Mouse (Mus musculus) heart, embryonic 13.5 days (tissue): Measurements from ENCODE around the gene Rasgef1b. TPM values are rescaled to one million over a fixed set of nuclear protein-coding genes. Genes with fewer than 3 reads are reported as not detected.
A peak's percentile ranks its signal among the peaks of the same experiment; 100 is the strongest.

ENCODE experiments used
- ATAC-seq: fragments of 200-750 bp; cut with Nextera tagmentation; 2 replicates; pipeline ENCODE4 v1.8.0; 2017; ENCODE audit warnings: moderate TSS enrichment; ENCODE audit not compliant: insufficient number of reproducible peaks, low FRiP score, low TSS enrichment; ENCODE audit errors: extremely low read depth
- H3K27ac ChIP-seq: fragments of 300-500 bp; sonication (generic); replicated peaks from 2 replicates; pipeline ENCODE4 v1.5.1; 2015; ENCODE audit warnings: moderate library complexity, mild to moderate bottlenecking, inconsistent platforms
- H3K27me3 ChIP-seq: fragments of 300-500 bp; sonication (generic); replicated peaks from 2 replicates; pipeline ENCODE4 v1.6.1; 2015; ENCODE audit warnings: mild to moderate bottlenecking, inconsistent platforms
- H3K36me3 ChIP-seq: fragments of 300-500 bp; sonication (generic); 2 replicates; pipeline ENCODE4 v1.6.1; 2015; ENCODE audit warnings: mild to moderate bottlenecking, inconsistent platforms
- H3K4me1 ChIP-seq: fragments of 300-500 bp; sonication (generic); 2 replicates; pipeline ENCODE4 v1.6.1; 2015; ENCODE audit warnings: inconsistent platforms
- H3K4me2 ChIP-seq: fragments of 300-500 bp; sonication (generic); 2 replicates; pipeline ENCODE4 v1.6.1; 2015; ENCODE audit warnings: inconsistent platforms, mild to moderate bottlenecking, moderate library complexity
- H3K4me3 ChIP-seq: fragments of 300-500 bp; sonication (generic); 2 replicates; pipeline ENCODE4 v1.5.1; 2015; ENCODE audit warnings: moderate library complexity, mild to moderate bottlenecking, inconsistent platforms
- H3K9ac ChIP-seq: fragments of 300-500 bp; sonication (generic); 2 replicates; pipeline ENCODE4 v1.6.1; 2015; ENCODE audit warnings: inconsistent platforms, mild to moderate bottlenecking, moderate library complexity
- H3K9me3 ChIP-seq: fragments of 300-500 bp; sonication (generic); 2 replicates; pipeline ENCODE4 v1.6.1; 2016; ENCODE audit warnings: inconsistent platforms
- WGBS: fragments of 180-500 bp; shearing (Covaris S2); methylation state at CpG from one replicate; pipeline ENCODE4 v1.1.7; 2015; ENCODE audit warnings: mixed read lengths; 5-methylcytosine and 5-hydroxymethylcytosine counted together
- polyA plus RNA-seq: library from polyadenylated mRNA; unstranded; fragments of >200 nt; fragmentation: Nextera tagmentation; extraction: Ambion mirVana; gene quantifications from 2 replicates; pipeline ENCODE4 v1.2.1, GENCODE M21; 2015

Rasgef1b gene
- polyA plus RNA-seq, 1 experiment from 2014 or later: 36.7 TPM

DNA sequence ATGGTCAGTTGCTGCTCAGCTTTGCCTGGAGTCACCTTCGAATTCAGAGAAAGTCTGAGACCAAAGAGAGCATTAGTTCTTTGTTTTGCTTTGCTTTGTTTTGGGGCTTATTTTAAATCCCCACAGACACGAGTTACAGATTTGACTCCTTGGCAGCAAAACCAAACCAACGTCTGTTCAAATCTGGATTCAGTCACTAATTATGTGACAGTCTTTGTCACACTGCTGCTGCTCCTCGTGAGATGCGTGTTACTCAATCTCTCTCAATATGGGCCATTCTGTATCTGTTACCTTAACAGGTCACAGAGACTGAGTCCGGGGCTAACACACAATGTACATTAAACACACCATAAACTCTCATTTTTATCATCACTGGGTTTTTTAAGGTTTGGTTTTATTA lies 288.8 kb downstream of the Rasgef1b start:
- H3K27me3 ChIP-seq: no peaks in the 10 kb centered on the region
- H3K4me3 ChIP-seq: no peak overlapping the region
- H3K4me1 ChIP-seq: peaks cover 17% of the 10 kb centered on the region
- 75% methylated on average over 6 of the region's 6 CpGs for WGBS
- H3K27ac ChIP-seq: no peak overlapping the region
- no peaks in the 10 kb centered on the region for H3K9me3 ChIP-seq
- no peak overlapping the region for H3K9ac ChIP-seq
- no peak overlapping the region for H3K4me2 ChIP-seq
- no peak for ATAC-seq
- no peaks in the 10 kb centered on the region for H3K36me3 ChIP-seq

GRCm38 (mm10) chr5:99438526-99438925 lies 290.3 kb downstream of the Rasgef1b start:
- H3K27me3 ChIP-seq: no peaks in the 10 kb centered on the region
- no peaks in the 10 kb centered on the region for H3K36me3 ChIP-seq
- ATAC-seq: no peak
- H3K4me2 ChIP-seq: no peak overlapping the region
- H3K9me3 ChIP-seq: no peaks in the 10 kb centered on the region
- no peak overlapping the region for H3K4me3 ChIP-seq
- H3K9ac ChIP-seq: no peak overlapping the region
- no peak overlapping the region for H3K27ac ChIP-seq
- WGBS: 47% methylated on average over 1 of the region's 1 CpGs
- peaks cover 12% of the 10 kb centered on the region for H3K4me1 ChIP-seq

GRCm38 (mm10) chr5:99434226-99434625 lies 294.6 kb downstream of the Rasgef1b start:
- WGBS: 86% methylated on average over 4 of the region's 4 CpGs
- H3K27me3 ChIP-seq: no peaks in the 10 kb centered on the region

DNA sequence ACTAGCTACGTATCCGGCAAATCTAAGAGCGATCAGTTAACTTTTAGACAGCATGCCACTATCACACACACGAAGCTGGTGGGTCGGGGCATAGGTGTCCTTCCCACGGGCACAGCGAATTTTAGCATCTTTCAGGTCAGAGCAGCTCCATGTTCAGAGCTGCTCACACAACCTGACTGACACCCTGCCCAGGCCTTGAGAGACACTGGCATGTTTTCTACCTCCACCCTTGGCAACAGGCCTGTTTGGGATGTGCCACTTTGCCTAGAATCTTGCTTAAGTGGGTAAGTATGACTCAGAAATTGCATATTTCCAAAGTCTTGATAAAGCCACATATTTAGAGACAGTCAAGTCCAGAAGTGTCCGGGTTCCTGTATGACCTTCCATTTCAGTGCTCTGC lies 296.4 kb downstream of the Rasgef1b start:
- ATAC-seq: no peak
- Histone ChIP-seq H3K4me1 (peaks cover 19% of the 10 kb centered on the region), H3K9me3 (no peaks in the 10 kb centered on the region), H3K4me2 (no peak overlapping the region), H3K27ac (no peak overlapping the region), H3K36me3 (no peaks in the 10 kb centered on the region), H3K27me3 (no peaks in the 10 kb centered on the region), H3K4me3 (no peak overlapping the region), H3K9ac (no peak overlapping the region)
- WGBS: 84% methylated on average over 8 of the region's 8 CpGs

More at GRCm38 (mm10) chr5:99434226-99434625, 294.6 kb downstream of the Rasgef1b start:
- H3K36me3 ChIP-seq: no peaks in the 10 kb centered on the region
- no peak overlapping the region for H3K27ac ChIP-seq
- ATAC-seq: no peak
- H3K4me1 ChIP-seq: peaks cover 12% of the 10 kb centered on the region
- H3K9ac ChIP-seq: no peak overlapping the region
- H3K4me2 ChIP-seq: no peak overlapping the region
- H3K9me3 ChIP-seq: no peaks in the 10 kb centered on the region
- H3K4me3 ChIP-seq: no peak overlapping the region

DNA sequence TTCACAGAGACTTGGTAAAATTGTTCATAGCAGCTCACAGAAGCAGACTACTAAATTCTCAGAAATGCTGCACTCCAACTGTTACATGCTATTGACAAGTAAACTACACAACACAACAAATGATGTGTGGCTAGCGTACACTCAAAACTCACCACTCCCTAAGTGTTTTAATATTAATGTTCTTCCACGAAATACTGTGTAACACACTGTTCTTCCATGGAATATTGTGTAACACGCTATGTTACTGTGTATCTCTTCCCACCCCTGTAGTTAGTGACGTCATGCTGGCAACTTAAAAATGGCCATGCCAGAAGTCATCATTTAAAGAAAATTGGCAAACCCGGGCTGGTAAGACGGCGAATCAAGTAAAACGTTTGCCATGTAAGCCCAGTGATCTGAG lies 299.6 kb downstream of the Rasgef1b start:
- Histone ChIP-seq H3K4me1 (peaks cover 12% of the 10 kb centered on the region), H3K4me3 (no peak overlapping the region), H3K4me2 (no peak overlapping the region), H3K27ac (peak overlapping the region; percentile 67), H3K27me3 (no peaks in the 10 kb centered on the region), H3K9ac (no peak overlapping the region), H3K9me3 (no peaks in the 10 kb centered on the region), H3K36me3 (no peaks in the 10 kb centered on the region)
- 75% methylated on average over 8 of the region's 8 CpGs for WGBS
- ATAC-seq: no peak

- Histone ChIP-seq H3K36me3 (no peaks in the 10 kb centered on the region), H3K27ac (peak overlapping the region; percentile 67), H3K4me3 (no peak overlapping the region), H3K27me3 (no peaks in the 10 kb centered on the region), H3K9ac (no peak overlapping the region), H3K4me2 (no peak overlapping the region), H3K9me3 (no peaks in the 10 kb centered on the region), H3K4me1 (peaks cover 12% of the 10 kb centered on the region)
- ATAC-seq: peak; percentile 37; the same call in 1 of the 2 replicates
- WGBS: 48% methylated on average over 5 of the region's 5 CpGs
Measured at GRCm38 (mm10) chr5:99428648-99429047, 300.2 kb downstream of the Rasgef1b start.

DNA sequence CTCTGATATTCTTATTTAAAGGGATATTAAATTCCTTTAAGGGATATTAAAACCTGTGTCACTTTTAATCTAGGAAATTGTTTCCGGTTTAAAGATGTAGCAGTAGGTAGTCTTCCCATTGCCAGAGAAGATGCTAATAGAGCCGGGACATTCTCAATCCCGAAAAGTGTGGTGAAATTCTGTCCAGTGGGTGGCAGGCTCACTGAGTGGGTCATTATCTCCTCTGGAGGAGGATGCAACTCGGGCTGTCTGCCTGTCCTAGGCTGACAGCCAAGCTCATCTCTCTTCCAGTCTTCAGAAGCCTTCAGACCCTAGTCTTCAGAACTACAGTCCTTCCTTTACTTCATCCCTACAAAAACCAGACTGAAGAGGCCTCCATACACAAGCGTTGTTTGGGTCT lies 305.6 kb downstream of the Rasgef1b start:
- peaks cover under 1% of the 10 kb centered on the region; the same call in 1 of the 2 replicates for H3K4me1 ChIP-seq
- no peak for ATAC-seq
- no peaks in the 10 kb centered on the region for H3K9me3 ChIP-seq
- no peak overlapping the region for H3K4me3 ChIP-seq
- WGBS: 60% methylated on average over 5 of the region's 5 CpGs
- H3K27ac ChIP-seq: no peak overlapping the region
- H3K9ac ChIP-seq: no peak overlapping the region
- H3K27me3 ChIP-seq: no peaks in the 10 kb centered on the region
- no peak overlapping the region for H3K4me2 ChIP-seq
- no peaks in the 10 kb centered on the region for H3K36me3 ChIP-seq

- Histone ChIP-seq H3K27ac (no peak overlapping the region), H3K27me3 (no peaks in the 10 kb centered on the region), H3K9me3 (no peaks in the 10 kb centered on the region), H3K36me3 (no peaks in the 10 kb centered on the region), H3K4me1 (no peaks in the 10 kb centered on the region), H3K4me3 (no peak overlapping the region), H3K4me2 (no peak overlapping the region), H3K9ac (no peak overlapping the region)
- WGBS: 78% methylated on average over 4 of the region's 4 CpGs
- ATAC-seq: no peak
Measured at GRCm38 (mm10) chr5:99422856-99423255, 306.0 kb downstream of the Rasgef1b start.

GRCm38 (mm10) chr5:99422092-99422491 lies 306.8 kb downstream of the Rasgef1b start:
- H3K4me3 ChIP-seq: no peak overlapping the region
- H3K27ac ChIP-seq: no peak overlapping the region
- no peak overlapping the region for H3K4me2 ChIP-seq
- H3K27me3 ChIP-seq: no peaks in the 10 kb centered on the region
- H3K9ac ChIP-seq: no peak overlapping the region
- H3K9me3 ChIP-seq: no peaks in the 10 kb centered on the region
- H3K4me1 ChIP-seq: no peaks in the 10 kb centered on the region
- 84% methylated on average over 6 of the region's 6 CpGs for WGBS
- H3K36me3 ChIP-seq: no peaks in the 10 kb centered on the region
- no peak for ATAC-seq

DNA sequence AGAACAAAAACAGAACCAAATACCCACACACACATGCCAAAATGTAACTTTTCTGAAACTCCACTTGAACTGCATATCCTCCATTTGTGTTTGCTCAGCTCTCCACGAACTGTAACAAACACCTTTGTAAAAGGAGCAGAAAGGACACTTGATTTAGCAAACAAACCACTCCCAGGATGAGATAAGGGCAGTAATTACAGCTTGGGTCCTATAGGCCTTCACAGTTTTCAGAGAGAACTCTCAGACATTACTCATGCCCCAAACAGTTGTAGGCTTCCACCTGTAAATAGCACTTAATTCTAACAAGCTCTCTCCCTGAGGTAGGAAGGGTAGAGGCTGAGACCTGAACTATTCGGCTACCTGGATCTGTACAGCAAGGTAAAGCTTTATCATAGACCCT lies 309.0 kb downstream of the Rasgef1b start:
- peaks cover 4% of the 10 kb centered on the region; the same call in 1 of the 2 replicates for H3K4me1 ChIP-seq
- no peak for ATAC-seq
- H3K27me3 ChIP-seq: no peaks in the 10 kb centered on the region
- H3K27ac ChIP-seq: no peak overlapping the region
- no peak overlapping the region for H3K4me3 ChIP-seq
- H3K9ac ChIP-seq: no peak overlapping the region
- no peaks in the 10 kb centered on the region for H3K36me3 ChIP-seq
- no peak overlapping the region for H3K4me2 ChIP-seq
- H3K9me3 ChIP-seq: no peaks in the 10 kb centered on the region
- WGBS: 44% methylated on average over 2 of the region's 2 CpGs

DNA sequence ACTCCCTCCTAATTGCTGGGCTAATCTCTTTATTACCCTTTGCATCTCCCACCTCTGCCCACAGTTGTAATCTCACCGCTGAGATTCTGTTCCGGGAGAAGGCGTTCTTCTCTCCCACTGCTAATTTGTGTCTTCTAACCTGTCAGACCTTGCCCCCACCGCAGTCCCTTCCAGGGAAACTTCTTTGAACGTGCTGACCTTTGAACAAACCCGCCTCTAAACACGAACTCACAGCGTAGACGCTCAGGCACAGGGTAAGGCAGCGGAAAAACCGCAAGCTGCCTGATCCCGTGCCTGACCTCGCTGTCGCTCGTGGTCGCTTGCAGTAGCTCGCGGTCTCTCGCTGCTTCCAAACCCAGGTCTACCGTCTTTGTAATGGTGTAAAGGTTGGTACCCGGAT lies 312.0 kb downstream of the Rasgef1b start:
- Histone ChIP-seq H3K4me3 (no peak overlapping the region), H3K27me3 (no peaks in the 10 kb centered on the region), H3K27ac (no peak overlapping the region), H3K36me3 (no peaks in the 10 kb centered on the region), H3K9ac (no peak overlapping the region), H3K4me1 (peaks cover 16% of the 10 kb centered on the region), H3K4me2 (no peak overlapping the region), H3K9me3 (no peaks in the 10 kb centered on the region)
- 85% methylated on average over 21 of the region's 21 CpGs for WGBS
- ATAC-seq: no peak

DNA sequence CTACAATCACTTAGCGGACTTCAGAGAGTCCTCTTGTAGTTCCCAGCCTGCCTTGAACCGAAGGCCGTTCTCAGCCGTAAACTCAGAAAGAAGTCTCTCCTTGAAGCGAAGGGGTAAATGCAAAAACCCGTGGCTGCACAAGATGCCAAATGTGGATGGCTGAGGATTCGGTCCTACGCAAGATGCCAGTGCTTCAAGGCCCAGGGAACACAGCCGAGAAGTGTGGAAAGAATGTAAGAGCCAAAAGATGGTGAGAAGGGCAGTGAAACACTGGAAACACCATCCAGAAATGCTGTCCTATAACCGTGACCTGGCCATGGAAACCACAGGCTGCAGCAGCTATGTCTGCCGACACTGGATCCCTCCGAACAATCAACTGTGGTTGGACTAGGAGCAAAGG lies 313.2 kb downstream of the Rasgef1b start:
- H3K9ac ChIP-seq: no peak overlapping the region
- H3K4me2 ChIP-seq: no peak overlapping the region
- no peaks in the 10 kb centered on the region for H3K9me3 ChIP-seq
- H3K36me3 ChIP-seq: no peaks in the 10 kb centered on the region
- WGBS: 87% methylated on average over 12 of the region's 12 CpGs
- no peaks in the 10 kb centered on the region for H3K27me3 ChIP-seq
- peaks cover 16% of the 10 kb centered on the region for H3K4me1 ChIP-seq
- no peak overlapping the region for H3K4me3 ChIP-seq
- ATAC-seq: no peak
- no peak overlapping the region for H3K27ac ChIP-seq
